Mouse (Mus musculus) yolk sac, embryonic 10.5 days (tissue): ENCODE data around the gene Cntnap1.

Source experiments
- DNase-seq: peaks from one replicate; pipeline ENCODE4 v3.0.0-alpha.2; 2017; ENCODE audit warnings: low spot score

Cntnap1 gene

GRCm38 (mm10) chr11:101221306-101221986, 51.1 kb downstream of the Cntnap1 start:
- no peak for DNase-seq

DNA sequence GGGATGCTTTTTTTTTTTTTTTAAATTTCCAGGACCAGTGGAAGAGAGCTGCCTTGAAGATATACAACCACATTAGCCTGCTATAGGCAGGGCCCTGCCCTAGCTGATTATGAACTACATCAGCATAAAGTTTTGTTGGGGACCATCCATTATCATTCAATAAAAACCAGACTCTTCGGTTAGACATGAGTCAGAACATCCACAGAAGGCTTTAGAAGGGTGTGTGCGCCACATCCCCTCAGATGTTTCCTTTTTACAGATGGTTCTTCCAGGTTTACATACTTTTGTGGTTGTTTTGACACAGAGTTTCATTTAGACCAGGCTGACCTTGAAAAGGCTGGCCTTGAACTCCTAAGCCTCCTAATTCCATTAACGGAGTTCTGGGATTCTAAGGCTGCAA, 54.0 kb downstream of the Cntnap1 start:
- DNase-seq: no peak

DNA sequence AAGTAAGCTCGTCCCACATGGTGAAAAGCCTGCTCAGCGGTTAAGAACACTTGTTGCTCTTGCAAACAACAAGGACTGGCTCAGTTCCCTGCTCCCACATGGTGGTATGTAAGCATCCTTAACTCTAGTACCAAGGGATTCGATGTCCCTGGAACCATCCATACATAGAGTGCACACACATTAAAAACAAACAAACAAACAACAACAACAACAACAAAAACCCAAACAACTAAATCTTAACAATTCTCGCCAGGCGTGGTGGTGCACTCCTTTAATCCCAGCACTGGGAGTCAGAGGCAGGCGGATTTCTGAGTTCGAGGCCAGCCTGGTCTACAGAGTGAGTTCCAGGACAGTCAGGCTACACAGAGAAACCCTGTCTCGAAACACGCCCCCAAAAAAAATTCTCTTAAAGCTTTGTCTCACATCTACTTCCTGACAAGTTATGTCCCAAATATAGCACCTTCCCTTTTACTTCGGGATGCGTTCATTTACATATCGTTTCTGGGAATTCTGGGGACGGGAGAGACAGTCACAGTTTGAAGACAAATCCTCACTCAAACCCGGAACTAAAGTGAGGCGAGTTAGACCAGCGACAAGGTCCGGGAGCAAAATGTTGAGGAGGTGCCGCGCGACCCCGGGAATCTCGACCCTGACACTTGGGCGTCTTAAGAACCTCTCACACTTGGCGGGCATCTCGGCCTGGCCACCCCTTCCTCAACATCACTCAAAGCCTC, 55.2 kb downstream of the Cntnap1 start:
- DNase-seq: no peak

DNA sequence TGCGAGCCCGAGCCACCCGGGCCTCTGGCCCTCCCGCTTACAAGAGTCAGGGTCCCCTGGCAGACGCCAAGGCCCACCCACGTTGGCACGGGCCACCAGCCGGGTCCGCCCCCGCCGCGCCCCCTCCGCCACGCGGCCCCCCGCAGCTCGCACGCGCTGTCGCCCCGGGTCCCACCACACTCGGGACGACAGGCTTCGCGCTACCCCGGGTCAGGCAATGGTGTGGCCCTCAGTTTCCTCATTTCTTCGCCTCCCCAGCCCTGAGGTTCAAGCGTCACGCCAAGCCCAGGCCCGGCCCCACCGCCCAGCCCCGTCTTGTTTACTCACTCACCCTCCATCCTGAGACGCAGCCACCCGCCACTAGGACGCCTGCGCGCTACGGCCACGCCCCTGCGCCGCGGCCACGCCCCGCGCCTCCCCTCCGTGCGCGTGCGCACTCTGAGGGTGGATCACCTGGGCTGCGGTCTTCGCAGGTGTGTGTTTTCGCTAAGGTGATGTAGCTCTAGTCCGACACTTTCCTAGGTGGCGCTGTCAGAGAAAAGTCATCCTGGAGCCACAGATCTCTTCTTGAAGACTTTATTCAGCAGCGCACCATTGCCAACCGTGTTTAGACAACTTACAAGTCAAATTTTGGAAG, 55.9 kb downstream of the Cntnap1 start, which contains the start of gene Ezh1:
Ezh1 (minus strand) TSS at position 399 of the 637 bp plus-strand sequence.
- peak; percentile 92 for DNase-seq

GRCm38 (mm10) chr11:101229361-101229900, 59.1 kb downstream of the Cntnap1 start:
- no peak for DNase-seq

- DNase-seq: peak; percentile 65
Observed at GRCm38 (mm10) chr11:101230061-101230511, 59.8 kb downstream of the Cntnap1 start.

- no peak for DNase-seq
Observed at GRCm38 (mm10) chr11:101230526-101230925, 60.2 kb downstream of the Cntnap1 start.

- peak; percentile 62 for DNase-seq
Observed at GRCm38 (mm10) chr11:101230991-101231871, 60.9 kb downstream of the Cntnap1 start.

DNA sequence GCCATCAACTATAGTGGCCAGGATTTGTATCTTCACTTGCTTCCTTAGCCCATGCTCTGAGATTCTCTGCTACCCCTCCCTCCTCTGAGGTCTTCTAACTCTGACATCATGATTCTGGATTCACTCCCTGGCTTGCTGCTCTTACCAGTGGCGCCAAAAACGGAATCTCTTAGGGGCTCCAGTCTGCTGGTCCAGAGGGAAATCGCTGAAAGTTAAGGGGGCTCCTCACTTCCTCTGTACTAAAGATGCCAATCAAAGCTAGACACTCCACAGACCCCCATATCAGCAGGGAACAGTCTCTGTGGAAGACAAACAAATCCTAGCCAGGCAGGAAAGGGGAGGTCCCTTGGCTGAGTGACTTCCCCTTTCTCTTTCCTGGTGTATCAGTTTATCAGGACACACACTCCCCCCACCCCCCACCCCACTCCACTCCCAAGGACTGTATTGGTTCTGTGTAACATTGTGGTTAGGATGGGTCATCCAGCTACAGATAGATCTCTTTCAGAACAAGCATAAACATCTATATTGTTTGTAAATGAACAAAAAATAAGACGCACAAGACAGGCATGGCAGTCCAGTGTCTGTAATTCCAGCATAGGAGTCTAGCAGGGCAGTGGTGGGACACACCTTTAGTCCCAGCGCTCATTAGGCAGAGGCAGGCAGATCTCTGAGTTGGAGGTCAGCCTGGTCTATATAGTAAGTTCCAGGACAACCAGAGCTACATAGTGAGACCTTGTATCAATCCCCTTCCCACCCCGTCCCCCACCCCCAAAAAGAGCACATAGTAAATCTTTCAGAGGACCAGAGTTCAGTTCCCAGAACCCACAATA, 61.9 kb downstream of the Cntnap1 start:
- DNase-seq: peak; percentile 68

GRCm38 (mm10) chr11:101233240-101233639, 62.9 kb downstream of the Cntnap1 start:
- no peak for DNase-seq

- no peak for DNase-seq
Observed at GRCm38 (mm10) chr11:101234124-101234523, 63.8 kb downstream of the Cntnap1 start.

GRCm38 (mm10) chr11:101235429-101235828, 65.1 kb downstream of the Cntnap1 start:
- DNase-seq: no peak

GRCm38 (mm10) chr11:101236782-101237181, 66.5 kb downstream of the Cntnap1 start:
- no peak for DNase-seq

GRCm38 (mm10) chr11:101238071-101238647, 67.8 kb downstream of the Cntnap1 start:
- no peak for DNase-seq
